Mouse (Mus musculus) hematopoietic stem cell, adult 5-6 weeks (primary cell): ENCODE results near the gene Gstt1. TPM values are rescaled to one million over a fixed set of nuclear protein-coding genes. Genes with fewer than 3 reads are reported as not detected.
A peak's percentile ranks its signal among the peaks of the same experiment; 100 is the strongest.
"Not testable (repeated sequence)": the region's sequence is repeated elsewhere in the genome, so short reads cannot be mapped to it uniquely, and the experiment has no call there.

Experiments used
- ATAC-seq, 2 experiments: fragments of 125-278 bp in 1 of 2; replicated peaks in 1 of 2; 2 replicates each; pipeline ENCODE4 v1.8.0; 2016 to 2017; ENCODE audit warnings: inconsistent platforms in 2 of 2, mild to moderate bottlenecking in 2 of 2, moderate number of reproducible peaks in 2 of 2, low read depth in 1 of 2, moderate TSS enrichment in 1 of 2; ENCODE audit not compliant: low FRiP score in 2 of 2, poor library complexity in 2 of 2, severe bottlenecking in 2 of 2, insufficient read depth in 1 of 2, low TSS enrichment in 1 of 2
- total RNA-seq: library from RNA; stranded (forward); fragments of 172-1452, 232-1000 nt; gene quantifications from 2 replicates; pipeline ENCODE4 v1.2.3, GENCODE M21; 2017

Gene Gstt1
- total RNA-seq: 4.7 and 5.6 TPM in 2 replicates

- peak; percentile 69 to 75 for ATAC-seq
These were observed at the start of gene Gstt1 for GRCm38 (mm10) chr10:75798176-75798696. TSS of gene Gstt1 (minus strand) at chr10:75798584.

DNA sequence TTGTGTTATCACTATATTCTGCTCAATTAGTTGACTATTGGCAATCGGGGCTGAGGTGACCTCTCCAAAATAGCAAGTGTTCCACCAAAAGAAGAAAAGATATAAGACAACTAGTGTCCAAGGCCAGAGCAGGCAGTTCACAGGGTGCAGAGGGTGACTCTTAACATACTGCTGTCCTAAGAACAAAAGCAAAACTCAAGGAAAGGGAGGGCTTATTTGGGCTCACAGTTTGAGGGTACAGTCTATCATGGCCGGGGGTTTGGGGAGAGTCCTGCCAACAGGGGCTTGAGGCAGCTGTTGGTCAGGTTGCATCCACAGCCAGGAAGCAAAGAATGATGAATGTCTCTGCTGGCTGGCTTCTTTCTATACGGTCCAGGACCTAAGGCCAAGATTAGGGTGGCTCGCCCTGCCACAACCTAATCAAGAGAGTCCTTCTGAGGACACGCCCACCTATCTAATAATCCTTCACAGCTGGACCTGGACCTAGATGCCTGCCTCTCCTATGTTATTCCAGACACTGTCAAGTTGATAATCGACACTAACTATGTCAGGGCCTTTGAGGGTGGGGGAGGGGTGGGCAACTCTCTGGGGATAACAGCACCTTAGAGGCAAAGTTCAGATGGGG, 47.0 kb upstream of the Gstt1 start:
- no peak for ATAC-seq

- ATAC-seq: no peak
These were observed 46.4 kb upstream of the Gstt1 start for GRCm38 (mm10) chr10:75844800-75845199.

GRCm38 (mm10) chr10:75843898-75844297, 45.5 kb upstream of the Gstt1 start:
- ATAC-seq: not testable (repeated sequence)

- no peak for ATAC-seq
These were observed 40.7 kb upstream of the Gstt1 start for GRCm38 (mm10) chr10:75839092-75839491.

DNA sequence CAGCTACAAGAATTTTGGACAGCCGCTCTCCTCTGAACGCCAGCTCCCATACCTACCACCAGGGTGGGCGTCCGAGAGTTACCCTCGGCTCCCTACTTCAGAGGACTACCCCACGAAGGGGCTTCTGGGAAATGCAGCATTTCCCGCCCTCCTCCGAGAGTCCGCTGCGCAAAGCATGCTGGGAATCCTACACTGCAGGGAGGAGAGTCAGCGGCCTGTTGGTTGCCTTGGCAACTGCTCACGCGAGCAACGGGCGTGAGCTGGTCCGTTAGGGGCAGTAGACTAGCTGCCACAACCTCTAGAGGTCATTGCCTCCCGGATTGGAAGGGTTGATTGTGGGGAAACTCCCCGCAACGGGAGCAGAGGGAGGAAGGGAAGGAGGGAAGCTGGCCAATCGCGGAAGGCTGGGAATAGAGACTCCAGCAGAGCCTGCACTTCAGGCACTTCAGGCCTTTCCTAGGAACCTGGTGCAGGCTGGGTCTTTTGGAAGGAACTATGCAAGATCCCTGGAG, 38.9 kb upstream of the Gstt1 start, which contains the start of gene Gstt2:
Gstt2 (minus strand) TSS at position 177 of the 512 bp plus-strand sequence.
- ATAC-seq: peak; percentile 56 to 60

DNA sequence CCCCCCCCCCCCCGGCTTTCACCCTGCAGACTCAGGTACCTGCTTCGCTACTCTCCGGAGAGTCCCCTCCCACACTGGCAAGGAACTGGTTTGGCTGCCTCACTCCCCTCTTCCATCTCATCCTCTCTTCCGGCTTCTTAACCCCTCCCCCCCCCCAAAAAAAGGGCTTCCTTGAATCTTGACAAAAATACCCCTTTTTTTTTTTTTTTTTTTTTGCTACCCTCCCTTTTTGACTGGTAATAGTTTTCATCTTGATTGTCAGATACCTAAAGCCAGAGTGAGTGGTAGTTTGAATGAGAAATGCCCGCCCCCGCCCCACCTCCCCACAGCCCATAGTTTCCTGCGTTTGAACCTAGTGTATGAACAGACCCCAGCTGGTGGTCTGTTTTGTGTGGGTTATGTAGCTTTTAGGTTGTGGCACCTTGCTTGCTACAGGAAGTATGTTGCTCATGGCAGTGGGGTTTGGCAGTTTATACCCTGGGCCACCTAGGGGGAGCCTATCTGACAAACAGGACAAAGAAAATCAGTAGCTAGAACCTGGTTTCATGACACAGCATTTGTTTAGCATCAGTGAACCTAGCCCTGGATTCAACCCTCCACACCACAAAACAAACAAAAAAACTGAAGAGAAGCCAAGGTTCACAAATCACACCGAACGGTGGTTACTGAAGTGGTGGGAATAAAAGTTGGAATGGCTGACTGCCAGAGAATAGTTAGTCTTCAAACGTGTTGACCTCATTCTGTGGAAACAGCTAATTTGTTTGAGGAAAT, 37.6 kb upstream of the Gstt1 start:
- ATAC-seq: peak; percentile 23 to 47

- peak; percentile 38 to 60 for ATAC-seq
These were observed 36.9 kb upstream of the Gstt1 start for GRCm38 (mm10) chr10:75835307-75835706.

DNA sequence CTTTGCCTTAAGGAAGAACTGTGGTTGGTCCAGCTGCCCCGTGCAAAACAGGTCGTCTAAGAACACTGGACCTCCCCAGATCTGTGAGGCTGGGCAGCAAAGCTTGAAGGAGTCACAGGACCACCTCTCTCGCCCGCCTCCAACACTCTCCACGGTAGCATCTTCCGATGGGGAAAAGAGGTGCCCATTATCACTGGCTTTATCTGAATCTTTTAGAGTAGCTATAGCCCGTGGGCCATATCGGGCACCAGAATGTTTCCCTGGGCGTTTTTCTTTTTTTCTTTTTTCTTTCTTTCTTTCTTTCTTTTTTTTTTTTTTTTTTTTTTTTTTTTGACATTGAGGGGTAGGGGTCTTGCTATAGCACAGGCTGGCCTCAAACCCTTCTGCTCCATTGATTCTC, 36.3 kb upstream of the Gstt1 start:
- no peak for ATAC-seq

DNA sequence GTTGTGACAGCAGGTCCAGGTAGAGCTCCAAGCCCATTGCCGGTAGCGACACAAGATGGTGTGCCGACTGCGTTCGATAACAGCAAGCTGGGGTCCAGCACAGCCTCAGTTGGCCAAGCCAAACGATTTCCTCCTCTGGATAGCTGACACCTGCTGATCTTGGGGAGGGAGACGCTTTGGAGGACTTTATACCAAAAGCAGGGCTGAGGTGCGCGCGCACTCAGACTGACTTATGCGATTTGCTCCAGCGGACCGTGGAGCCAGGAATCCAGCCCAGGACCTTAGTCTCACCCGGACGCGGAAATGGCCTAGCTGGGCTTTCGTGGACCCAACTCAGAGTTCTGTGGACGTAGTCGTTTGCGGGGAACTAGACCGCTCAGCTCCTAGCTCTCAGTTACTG, 35.9 kb upstream of the Gstt1 start:
- ATAC-seq: 0 out of 4 replicates have a peak, but pooled peaks of 1 of the 2 experiments have one; percentile 13

DNA sequence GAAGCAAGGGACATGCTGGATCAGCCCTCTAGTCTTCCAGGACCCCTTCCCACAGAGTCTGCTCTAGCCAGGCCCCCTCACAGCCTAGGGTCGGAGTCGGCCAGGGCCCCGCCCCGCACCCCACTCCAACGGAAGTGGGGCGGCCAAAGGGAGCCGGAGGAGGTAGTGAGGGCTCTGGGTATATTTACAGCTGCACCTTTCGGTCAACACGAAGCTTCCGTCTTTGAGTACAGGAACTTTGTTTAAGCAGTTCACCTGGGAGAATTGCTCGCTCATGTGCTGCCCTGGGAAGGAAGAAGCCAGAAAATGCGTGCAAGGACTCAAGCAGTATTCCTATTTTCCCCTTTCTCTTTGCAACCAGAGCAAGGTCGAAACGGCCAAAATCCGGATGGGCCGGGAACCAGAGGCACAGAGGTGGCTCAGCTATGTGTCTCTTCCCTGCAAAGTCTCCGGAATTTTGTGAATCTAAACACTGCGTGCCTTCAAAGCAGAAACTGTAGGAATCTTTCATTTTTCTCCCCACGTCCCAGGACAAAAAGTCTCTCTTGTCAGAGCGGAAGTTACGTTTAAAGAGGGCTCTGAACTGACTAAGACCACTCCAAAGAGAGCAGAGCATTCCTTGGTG, 35.2 kb upstream of the Gstt1 start:
- no peak for ATAC-seq

DNA sequence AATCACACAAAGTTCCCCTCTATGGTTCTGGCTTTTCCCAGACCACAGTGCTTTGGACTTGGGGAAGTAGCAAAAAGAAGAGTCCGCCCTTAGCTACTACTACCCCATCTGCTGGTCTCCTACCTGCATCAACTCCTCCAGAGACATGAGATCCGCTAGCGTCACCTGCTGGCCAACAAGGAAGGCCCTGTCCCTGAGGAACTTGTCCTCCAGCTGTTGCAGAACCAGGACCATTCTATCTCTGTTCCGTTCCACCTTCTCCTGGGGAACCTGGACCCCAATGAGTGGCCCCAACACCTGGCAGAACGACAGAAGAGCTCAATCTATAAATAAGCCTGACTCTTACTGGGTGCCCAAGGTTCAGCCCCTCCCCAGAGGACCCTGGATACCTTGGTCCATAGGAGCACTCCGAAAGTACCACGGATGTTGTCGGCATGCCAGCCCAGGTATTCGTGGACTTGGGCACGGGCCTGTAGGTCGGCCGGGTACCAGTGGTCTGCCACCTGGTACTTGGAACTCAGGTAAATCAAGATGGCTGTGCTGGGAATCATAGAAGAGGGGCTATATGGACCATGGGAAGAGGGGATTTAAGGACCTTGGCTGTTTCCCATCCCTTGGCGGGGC, 34.0 kb upstream of the Gstt1 start:
- ATAC-seq: no peak; a peak in 1 of 4 replicates

DNA sequence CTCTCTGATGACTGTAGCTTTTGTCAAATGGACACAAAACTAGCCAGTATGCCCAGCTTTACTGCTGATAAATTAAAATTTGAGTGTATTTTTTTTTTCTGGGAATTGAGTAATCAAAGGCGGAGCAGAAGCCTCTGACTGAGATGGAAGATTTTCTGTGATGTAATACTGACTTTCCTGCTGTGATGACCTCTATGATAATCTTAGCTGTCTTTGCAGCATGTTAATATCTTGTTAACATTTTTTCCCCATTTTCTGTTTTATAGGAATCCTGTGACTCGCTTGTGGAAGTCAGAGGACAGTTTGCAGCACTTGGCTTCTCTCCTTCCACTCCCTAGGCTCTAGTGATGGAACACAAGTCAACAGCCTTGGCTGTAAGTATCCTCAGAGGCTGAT, 31.9 kb upstream of the Gstt1 start:
- no peak for ATAC-seq

- no peak for ATAC-seq
These were observed 31.3 kb upstream of the Gstt1 start for GRCm38 (mm10) chr10:75829529-75830274.

- ATAC-seq: peak; percentile 36 to 63; a peak in 2 of 4 replicates
These were observed 30.1 kb upstream of the Gstt1 start for GRCm38 (mm10) chr10:75828500-75828931.

DNA sequence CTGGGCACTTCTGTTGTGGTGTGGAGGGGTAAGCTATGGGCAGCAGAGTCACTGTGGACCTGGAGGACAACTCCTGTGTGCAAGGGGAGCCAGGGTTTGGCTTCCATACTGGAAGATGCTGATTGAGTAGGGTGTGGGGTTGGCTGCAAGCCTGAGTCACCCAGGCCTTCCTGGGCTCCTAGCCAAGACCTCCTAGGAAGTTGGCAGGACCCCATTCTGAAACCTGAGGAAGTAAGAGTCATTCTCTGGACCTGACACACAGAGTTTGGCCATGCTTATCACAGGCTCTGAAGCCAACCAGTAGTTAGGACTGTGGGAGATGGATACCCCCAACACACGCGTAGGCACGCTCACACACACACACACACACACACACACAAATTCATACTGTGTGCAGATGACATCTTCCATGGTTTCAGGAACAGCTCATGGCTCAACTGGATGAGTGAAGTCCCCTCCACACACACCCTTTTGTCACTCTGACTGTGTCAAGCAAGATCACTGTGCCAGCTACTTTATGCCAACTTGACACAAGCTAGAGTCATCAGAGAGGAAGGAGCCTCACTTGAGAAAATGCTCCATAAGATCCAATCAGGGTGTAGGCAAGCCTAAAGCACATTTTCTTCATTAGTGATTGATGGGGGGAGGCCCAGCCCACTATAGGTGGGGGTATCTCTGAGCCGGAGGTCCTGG, 29.4 kb upstream of the Gstt1 start:
- ATAC-seq: 0 out of 4 replicates have a peak, but pooled peaks of 1 of the 2 experiments have one; percentile 9
